Mouse (Mus musculus) layer of hippocampus, postnatal 36 days (tissue): ENCODE data around the gene Cdk14. TPM values are rescaled to one million over a fixed set of nuclear protein-coding genes. Genes with fewer than 3 reads are reported as not detected.
A peak's percentile ranks its signal among the peaks of the same experiment; 100 is the strongest.
"Not testable (repeated sequence)": the region's sequence is repeated elsewhere in the genome, so short reads cannot be mapped to it uniquely, and the experiment has no call there.

Experiments used
- DNase-seq, 2 experiments: peaks; one replicate each; pipeline ENCODE4 v3.0.0; 2022
- total RNA-seq, 2 experiments: library from RNA; stranded (reverse); gene quantifications; 2 replicates each; pipeline ENCODE4 v1.2.3; 2021

The Cdk14 gene
- total RNA-seq, 2 experiments from 2014 or later, result 254 to 260 TPM

DNA sequence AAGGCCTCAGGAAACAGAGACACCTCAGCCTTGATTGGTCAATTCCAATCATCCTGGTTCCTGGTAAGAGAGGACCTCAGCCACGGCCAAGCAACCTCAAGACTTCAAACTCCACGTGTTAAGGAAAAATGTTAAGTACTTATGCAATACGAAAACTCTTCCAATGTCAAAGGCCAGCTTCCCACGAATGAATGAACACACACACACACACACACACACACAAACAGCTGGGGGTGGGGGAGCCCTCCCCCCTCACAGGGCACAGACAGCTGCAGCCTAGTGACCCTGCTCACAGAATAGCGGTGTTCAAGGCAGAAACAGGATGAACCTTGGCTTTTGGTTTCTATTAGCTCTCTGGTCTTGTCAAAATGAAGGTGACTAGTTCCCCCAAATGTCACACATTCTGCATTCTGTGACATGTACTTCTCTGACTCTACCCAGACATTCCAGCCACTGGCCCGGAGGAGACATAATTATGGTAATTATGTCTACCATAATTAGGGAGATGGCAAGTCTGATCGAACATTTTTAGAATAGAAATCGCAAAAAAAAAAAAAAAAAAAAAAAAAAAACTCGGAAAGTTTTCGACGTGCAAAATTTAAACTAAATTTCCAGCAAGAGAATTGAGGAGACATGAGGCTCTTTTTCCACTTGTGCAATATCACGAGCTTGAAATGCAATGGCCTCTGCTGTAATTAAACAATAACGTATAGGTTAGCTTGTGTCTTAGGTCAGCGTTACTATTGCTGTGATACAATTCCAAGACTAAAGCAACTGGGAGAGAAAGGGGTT, 54.6 kb downstream of the Cdk14 start:
- DNase-seq, result no peak

DNA sequence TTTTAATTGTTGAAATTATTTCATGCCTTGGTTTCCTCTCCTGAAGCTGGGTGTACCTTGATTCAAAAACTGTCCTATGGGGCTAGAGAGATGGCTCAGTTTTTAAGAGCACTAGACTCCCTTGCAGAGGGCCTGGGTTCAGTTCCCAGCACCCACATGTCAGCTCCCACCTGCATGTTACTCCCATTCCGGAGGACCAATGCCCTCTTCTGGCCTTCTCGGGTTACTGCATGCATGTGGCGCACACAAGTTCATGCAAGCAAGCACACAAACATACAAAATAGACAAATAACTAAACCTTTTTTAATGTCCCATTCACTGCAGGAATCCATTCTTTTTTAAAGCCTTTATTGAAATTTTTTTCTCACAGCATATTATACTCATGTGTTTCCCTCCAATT, 58.4 kb downstream of the Cdk14 start:
- no peak for DNase-seq

GRCm38 (mm10) chr5:5360338-5360737, 59.8 kb downstream of the Cdk14 start:
- DNase-seq, result no peak

DNA sequence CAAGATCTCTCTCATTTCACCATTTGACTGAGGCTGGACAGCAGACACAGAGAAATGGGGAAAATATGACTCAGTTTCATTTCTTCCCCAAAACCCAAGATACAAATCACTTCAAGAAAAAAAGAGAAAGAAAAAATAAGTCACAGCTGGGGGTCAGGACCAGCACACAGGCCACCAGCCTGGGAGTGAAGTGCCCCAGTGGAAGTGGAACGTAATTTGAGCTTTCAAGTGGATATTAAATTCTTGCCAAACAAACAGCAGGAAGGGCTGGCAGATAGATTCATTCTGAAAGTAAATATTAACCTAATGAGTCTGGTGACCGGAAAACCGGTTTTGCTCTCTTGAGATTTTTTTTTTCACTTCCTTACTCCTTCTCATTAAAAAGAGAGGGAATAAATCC, 60.2 kb downstream of the Cdk14 start:
- no peak for DNase-seq

GRCm38 (mm10) chr5:5359370-5359769, 60.7 kb downstream of the Cdk14 start:
- DNase-seq, result no peak

GRCm38 (mm10) chr5:5358019-5358717, 61.9 kb downstream of the Cdk14 start:
- DNase-seq, result no peak

GRCm38 (mm10) chr5:5354684-5355368, 65.3 kb downstream of the Cdk14 start:
- DNase-seq, result no peak

DNA sequence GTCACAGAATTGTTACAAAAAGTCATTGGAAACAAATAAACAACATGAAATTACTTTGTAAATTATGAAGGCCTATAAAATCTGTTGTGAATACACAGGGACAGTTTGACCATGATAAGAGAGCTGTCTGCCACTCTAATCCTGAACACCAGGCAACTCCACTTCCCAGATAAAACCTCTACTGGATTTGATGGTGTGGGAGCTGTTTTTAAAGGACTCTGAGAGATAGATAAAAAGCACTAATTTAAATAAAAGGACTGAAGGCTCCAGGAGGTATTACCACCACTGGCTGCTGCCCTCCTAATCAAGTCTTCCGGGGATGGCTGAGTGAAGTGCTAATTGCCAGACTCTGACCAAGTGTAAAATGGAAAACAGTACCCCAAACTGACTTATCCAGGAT, 66.2 kb downstream of the Cdk14 start:
- no peak for DNase-seq

- no peak for DNase-seq
These were observed 75.5 kb downstream of the Cdk14 start for GRCm38 (mm10) chr5:5344646-5345045.

GRCm38 (mm10) chr5:5343741-5344140, 76.4 kb downstream of the Cdk14 start:
- no peak for DNase-seq

- DNase-seq, result no peak
These were observed 76.8 kb downstream of the Cdk14 start for GRCm38 (mm10) chr5:5343267-5343666.

GRCm38 (mm10) chr5:5342410-5343137, 77.5 kb downstream of the Cdk14 start:
- peak; percentile 61 to 67 for DNase-seq

DNA sequence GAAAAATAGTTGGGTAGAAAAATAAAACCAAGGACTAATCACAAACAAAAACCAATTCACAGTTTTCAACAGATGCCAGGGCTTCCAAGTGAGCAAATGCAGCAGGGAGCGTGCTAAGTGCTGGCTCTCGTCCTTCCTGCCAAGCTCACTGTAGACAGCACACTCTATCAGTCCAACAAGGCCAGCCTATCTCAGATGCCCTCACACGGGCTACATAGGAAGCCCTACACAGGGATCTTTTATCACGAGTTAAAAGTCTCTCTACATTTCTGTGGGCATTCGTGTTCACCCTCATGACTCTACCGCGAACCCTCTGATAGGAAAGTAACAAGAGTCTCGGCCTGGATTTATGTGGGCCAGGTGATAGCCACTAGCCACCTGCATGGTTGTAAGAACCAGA, 78.5 kb downstream of the Cdk14 start:
- no peak for DNase-seq

GRCm38 (mm10) chr5:5333916-5334315, 86.2 kb downstream of the Cdk14 start:
- DNase-seq, result no peak

GRCm38 (mm10) chr5:5330926-5331460, 89.1 kb downstream of the Cdk14 start:
- no peak for DNase-seq

GRCm38 (mm10) chr5:5329018-5329417, 91.1 kb downstream of the Cdk14 start:
- not testable (repeated sequence) for DNase-seq

GRCm38 (mm10) chr5:5326716-5327115, 93.4 kb downstream of the Cdk14 start:
- DNase-seq, result no peak

DNA sequence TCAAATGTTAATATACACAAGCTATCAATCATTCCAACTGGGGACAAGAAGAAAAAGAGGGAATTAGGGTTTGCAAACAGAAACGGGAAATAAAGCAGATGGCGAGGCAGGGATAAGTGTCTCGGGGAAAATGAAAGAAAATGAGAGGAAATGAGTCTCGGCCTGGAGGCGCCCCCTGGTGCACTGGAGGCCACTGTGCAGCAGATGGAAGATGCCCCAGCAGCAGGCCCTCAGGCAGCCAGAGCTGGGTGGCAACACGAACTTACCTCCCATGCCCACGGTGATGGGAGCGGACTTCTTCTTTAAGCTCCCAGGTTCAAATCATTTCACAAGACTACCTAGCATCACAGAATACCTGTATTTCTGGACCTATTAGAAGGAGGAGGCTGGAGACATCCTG, 97.4 kb downstream of the Cdk14 start:
- DNase-seq, result no peak

DNA sequence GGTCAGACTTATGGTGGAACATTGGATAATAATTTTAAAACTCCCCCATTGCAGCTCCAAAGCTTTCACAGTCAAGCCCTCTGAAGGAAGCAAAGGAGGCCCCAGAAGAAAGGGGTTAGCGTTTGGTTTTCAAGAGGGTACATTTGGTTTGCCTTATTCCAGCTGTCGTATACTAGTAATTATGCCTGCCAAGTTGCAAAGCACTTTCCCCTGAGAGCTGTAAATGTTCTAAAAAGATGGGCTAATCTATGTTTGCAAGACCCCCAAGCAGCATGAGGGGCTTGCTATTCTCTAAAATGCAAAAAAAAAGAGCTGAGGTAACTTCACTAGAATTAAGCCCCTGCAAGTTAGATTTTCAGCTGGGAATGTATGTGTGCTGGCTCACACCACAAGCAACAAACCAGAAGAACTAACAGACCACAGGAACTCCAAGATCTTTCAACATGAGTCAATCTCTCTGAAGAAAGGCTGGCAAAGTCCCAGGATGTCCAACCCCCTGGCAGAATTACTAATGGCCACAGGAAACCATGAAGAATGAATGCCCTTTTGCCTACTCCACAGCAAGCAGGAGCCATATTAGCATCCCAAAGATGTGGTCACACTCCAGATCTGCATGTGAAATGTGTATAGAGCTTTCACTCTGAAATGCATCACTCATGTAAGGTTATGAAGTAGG, 99.5 kb downstream of the Cdk14 start:
- no peak for DNase-seq

- no peak for DNase-seq
These were observed 100.1 kb downstream of the Cdk14 start for GRCm38 (mm10) chr5:5319824-5320505.

- no peak for DNase-seq
These were observed 105.8 kb downstream of the Cdk14 start for GRCm38 (mm10) chr5:5314270-5314669.
